Mouse (Mus musculus) telencephalon, adult 2 months (tissue): ENCODE data around the gene Klra10.
"Not testable (repeated sequence)": the region's sequence is repeated elsewhere in the genome, so short reads cannot be mapped to it uniquely, and the experiment has no call there.

ENCODE experiments used
- DNase-seq: peaks from one replicate; pipeline ENCODE4 v3.0.0-alpha.2; 2011; ENCODE audit warnings: low read depth, low spot score

Gene Klra10

GRCm38 (mm10) chr6:130281828-130282227 lies at the start of gene Klra10:
Klra10 (minus strand) TSS chr6:130281928.
- not testable (repeated sequence) for DNase-seq

GRCm38 (mm10) chr6:130287984-130288649 lies 6.4 kb upstream of the Klra10 start:
- no peak for DNase-seq

- no peak for DNase-seq
Measured at GRCm38 (mm10) chr6:130255326-130255725, 26.4 kb downstream of the Klra10 start.

GRCm38 (mm10) chr6:130237536-130237935 lies 44.2 kb downstream of the Klra10 start:
- no peak for DNase-seq

- no peak for DNase-seq
Measured at GRCm38 (mm10) chr6:130236635-130237034, 45.1 kb downstream of the Klra10 start.

- DNase-seq, result no peak
Measured at GRCm38 (mm10) chr6:130233222-130233621, 48.5 kb downstream of the Klra10 start, which contains the start of gene Klra7. Klra7 (minus strand) TSS chr6:130233322.
